Mouse (Mus musculus): Measurements from ENCODE around the gene Ly86.

Gene Ly86

DNA sequence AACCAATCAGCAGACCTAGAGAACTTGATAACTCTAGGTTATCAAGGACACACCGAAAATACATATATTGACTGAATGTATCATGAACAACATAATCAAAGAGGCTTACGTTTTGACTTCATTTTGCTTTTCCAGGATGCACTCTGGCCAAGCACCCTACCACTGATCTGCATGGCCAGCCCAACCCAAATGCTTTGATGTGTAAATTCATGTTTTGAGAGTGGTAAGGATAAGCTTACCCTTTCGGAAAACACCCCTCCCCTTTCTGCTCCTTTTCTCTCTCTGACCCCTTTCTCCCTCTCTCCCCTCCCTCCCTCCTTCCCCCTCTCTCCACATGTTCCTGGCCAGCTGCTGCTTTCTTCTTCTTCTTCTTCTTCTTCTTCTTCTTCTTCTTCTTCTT lies 88.1 kb downstream of the Ly86 start:
- no peak for DNase-seq

DNA sequence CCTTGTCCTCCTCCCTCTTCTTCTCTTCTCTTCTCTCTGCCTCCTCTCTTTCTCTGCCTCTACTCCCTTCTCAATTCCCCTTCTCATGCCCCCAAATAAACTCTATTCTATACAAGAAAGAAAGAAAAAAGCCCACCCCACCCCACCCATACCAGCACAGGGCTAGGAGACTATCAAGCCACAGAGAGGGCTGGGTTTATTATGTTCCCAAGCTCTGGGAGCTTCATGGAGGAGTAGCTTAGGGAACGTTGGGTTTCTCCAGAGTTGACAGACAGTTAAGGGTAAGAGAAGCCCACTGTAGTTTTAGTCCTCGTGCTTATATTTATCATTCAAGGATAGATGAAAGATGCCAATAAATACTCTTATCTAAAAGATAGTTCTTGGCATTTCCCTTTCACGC lies 88.7 kb downstream of the Ly86 start:
- no peak for DNase-seq

DNA sequence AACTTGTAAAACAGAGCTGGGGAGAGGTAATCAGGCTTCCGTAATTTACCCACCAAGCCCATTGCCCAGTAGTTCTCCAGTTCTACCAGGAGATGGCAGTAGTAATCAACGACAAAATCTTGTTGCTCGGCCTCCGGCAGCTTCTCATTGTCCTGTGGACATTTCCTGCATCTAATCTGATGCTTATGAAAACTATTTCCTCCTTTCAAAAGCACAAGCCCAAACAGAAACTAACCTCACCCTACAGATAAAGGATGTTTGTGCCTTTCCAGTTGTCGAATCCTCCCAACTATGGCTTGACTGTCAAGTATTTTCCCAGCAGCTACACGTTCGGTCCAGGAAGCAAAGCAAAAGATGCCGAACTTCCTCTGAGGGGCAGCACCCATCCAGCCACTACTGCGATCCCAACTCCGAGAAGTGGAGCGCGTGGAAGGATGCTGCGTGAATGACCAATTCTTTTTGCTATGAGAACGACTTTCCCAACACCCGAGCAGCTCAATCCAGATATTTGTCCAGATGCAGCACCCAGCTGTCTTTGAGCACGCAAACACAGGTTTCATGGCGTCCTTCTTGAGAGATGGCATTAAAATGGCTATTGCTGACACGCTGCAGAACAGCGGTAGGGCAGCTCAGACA lies 89.2 kb downstream of the Ly86 start:
- peak; percentile 70 to 79 for DNase-seq

DNA sequence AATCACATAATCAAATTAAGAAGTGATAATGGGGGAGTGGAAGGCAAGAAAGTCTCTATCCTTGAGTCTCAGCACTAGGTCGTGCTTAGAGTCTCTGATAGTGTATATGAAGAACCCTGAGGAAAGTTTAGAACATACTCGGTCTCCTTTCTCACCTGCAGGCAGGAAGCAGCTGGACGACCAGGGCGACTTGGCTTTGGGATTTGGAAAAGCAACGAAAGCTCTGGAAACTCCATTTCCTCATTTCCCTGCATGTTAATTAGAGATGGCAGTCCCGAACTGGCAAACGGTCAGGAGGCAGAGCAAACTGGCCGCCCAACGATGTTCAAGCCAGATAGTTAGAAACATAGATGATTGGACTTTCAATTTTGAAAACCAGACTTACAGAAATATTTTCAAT lies 89.8 kb downstream of the Ly86 start:
- no peak for DNase-seq

DNA sequence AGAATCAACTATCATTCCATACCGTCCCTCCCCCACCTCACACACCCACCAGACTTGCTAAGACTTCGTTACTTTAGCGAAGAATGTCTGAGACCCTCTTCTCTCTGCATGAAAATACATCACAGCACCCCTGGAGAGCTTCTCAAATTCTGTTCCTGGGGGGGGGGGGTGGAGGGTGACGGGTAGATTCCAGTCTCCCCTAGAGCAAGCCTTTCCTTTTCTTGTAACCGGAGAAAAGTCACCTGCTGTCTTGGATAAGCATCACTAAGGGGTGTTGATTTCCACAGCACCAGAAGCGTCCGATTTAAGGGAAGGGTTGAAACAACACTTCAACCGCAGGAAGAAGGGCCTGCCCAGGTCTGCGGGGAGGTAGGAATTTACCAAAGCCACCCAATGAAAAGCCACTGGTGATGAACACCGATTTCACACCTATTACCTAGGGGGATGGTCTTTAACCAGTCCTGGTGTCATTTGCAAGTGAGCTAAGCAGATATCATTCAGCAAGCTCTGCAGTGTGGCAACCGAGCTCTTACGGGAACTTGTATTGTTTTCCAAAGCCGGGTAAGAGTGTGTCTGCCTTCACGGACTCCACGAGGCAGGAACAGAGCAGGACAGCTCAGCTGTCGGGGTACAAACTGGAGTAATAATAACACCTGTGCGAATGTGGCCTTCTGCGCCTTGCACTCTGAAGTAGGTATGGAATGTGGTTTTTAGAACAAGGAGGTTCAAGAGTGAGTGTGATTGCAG lies 91.4 kb downstream of the Ly86 start:
- DNase-seq = no peak

DNA sequence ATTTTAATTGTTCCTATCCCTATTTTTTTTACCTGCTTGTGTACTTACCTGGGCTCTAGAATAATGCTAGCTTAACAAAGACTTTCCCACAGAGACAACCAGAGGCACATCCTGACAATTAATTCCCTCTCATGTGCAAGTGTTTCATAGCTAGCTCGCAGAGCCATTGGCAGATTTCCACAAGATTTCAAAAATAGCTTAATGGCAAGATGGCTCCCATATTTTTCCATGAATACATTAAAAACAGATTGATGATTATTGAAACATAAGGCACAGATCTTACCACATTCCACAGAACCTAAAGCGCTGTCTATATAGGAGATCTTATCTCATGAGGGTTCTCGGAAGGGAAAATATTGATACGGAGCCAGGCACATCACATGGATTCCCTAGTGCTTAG lies 93.8 kb downstream of the Ly86 start:
- DNase-seq = no peak

DNA sequence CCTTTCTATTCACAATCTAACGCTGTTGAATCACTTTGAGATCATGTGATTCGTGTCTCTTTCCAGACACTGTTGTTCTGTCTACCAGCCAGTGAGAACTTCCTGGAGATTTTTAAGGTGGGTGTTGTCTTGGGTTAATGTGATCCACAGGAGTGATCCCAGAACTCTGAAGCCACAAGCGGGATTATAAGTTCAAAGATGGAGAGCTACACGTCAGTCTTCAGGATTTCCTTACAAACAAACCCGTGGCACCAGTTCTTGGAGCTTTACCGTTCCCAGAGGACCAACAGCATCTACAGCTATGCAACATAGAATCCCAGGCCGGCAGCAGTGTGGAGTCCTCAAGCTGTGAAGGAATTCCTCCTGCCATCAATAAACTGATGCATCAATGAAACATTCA lies 94.5 kb downstream of the Ly86 start:
- no peak for DNase-seq

DNA sequence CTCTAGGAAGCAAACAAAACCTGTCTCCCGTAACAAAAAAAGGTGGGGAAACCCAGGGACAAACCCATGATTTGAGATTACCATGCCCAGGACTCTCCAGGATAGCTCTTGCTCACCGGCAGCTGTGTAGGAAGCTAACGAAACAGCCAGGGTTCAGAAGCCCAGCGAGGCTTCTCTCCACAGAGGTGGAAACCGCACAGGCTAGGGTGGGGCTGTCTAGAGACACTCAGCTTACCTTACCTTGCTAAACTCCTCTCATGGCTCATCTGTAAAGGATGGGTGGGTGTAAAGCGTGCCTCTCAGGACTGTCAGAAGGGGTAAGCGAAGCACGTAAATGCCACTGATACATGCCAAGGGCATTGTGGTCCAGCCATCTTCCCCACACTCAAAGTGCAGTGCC lies 94.9 kb downstream of the Ly86 start:
- no peak for DNase-seq

DNA sequence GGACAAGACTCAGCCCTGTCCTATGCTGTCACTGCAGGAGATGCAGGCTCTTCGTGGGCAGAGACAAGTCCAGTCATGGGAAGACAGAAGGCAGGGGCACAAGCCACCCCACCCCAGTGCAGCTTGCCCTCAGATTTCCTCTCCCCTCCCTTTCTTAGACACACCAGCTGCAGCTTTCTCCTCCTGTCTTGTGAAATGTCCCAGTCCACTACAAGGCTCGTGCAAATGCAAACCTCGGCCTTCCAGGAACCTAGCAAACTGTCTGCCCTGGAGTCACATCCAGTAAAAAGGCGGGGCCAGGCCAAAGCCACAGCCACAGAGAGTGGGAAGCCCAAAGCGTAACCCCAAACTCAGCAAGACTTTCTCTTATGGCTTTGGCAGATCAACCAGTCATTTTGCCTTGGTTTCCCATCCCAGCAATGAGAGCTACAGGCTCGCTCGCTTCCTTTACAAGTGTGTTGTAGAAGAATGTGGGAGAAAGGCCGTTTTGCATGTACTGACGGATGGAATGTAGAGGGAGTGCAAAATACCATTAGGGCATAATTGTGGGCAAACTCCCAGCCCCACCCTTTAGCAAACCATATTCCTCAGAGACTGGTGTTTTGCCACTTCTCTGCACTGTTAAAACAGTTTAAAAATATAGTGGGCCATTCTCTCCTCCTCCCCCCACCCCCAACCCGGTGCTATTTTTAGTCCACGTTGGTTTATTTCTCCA lies 95.7 kb downstream of the Ly86 start:
- no peak for DNase-seq

DNA sequence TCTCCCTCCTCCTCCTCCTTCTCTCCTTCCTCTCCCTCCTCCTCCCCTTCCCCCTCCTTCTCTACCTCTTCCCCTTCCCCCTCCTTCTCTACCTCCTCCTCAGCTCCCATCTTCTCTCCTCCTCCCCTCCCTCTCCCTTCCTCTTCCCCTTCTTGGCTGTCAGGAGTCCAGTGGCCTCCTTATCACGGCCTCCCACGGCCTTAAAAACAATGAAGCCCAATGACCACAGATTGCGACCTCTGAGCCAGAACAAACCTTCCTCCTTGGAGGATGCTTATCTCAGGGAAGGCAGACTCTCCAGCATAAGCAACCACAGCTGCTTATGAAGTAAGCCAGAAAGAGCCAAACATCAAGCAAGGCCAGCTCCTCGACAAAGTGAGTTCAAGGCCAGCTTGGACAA lies 97.0 kb downstream of the Ly86 start:
- no peak for DNase-seq

DNA sequence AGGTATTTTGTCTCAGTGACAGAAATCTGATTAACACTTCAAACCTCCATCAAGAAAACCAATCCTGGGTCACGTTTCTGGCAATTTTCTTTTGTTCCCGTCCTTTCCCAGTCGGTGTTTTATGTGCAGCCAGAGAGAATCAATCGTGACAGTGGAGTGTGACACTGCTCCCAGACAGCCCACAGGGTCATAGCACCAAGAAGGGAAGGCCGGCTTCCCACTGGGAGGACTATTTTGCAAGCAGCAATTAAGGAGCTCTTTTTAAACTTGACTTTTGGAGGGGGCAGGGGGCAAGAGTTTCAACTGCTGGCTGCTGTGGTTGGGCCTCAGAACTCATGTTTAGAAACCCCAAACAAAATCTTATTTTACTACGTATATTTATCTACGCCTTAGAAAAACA lies 97.5 kb downstream of the Ly86 start:
- no peak for DNase-seq

DNA sequence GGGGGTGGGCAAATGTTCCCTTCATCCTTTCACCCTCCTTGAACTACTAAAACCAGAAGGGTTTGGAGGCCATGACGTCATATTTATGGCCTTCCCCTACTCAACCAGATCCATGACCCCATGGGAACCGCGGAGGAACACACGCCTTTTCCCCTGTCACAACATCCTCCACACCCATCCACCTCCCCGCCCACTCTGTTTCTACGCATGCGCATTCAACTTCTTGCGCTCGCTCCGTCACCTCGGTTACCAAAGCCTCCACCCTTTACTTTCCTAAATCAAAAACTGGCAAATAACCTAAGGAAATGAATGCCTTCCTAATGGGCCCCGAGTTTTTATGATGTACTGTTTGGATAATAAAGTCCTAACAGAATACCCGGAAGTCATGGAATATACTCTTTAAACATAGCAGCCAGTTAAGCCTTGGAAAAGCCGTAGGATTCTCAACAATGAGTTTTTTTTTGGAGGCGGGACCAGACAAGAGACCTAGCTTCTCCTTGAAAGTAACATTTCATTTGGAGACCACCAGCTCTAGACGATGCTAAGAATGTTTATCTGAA lies 101.8 kb downstream of the Ly86 start:
- DNase-seq = no peak

DNA sequence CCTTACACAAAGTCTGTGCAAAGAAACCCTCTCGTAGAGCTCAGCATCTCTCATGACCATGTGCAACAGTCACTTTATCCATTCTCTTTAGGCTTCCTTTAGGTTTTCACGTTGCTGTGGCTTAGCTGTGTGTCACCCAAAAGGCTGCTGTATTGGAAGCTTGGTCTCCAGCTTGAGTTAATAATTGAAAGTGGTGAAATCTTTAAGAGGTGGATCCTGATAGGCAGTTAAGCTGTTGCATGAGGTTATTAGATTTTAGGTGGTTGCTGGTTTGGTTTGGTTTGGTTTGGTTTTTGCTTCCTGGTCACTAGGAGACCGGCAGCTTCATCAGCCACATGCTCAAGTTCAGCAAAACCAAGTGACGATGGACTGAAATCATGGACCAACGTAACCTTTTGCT lies 106.0 kb downstream of the Ly86 start:
- no peak for DNase-seq

DNA sequence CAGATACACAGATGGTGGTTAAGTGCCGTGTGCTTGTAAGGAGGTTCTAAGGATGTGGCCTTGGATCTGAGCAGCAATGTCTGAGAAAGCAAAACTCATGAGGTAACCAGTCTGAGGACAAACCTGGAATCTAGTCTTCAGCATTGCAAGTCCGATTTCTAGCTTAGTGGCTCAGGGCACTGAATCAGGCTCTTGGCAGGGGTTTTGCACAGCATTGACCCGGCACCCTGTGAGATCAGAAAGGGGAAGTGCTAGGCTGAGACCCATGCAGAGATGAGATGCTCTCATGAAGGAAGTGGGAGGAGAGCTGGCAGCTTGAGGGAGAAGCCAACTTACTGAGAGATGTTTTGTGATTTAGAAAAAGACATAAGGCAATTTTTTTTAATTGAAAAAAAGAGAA lies 106.5 kb downstream of the Ly86 start:
- DNase-seq = no peak

DNA sequence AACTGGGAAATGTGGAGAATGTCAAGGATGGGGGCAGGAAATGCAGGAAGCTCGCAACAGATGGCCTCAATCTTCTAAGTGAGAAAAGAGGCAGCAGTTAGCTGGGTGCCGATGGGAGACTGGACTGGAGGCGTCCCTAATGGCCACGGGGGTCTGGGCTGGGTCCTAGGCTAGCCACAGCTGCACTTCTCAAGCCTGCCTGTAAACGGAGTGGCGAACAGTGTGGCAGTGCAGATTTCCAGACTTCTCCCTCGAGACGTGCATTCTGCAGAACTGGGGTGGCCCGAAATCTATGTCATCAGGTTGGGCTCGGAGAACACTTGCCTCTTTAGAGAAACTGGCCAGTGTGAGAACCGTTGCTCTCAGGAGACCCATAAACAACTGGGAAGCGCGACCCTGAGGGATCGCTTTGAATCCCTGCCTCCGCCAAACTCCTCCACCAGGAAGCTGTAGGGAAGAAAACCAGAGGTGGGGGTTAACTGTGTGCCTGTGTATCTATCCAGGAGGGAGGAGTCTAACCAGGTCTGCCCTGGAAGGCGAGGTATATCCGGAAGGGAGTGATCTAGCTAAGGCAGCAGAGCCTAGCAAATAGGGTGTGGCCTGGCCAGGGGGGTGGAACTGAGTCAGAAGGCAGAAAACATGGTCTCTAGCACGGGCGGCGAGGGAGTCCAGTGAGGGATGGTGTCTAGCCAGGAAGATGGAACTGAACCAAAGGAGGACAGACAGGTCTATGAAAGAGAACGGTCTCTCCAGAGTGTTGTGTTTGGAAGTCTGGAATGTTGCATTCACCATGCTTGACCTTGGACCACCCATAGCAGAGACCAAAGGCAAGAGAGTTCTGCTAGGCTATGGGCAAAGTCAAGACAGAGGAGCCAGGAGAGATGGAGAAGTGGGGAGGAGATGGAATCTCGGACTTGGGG lies 107.3 kb downstream of the Ly86 start:
- DNase-seq = peak; percentile 44

DNA sequence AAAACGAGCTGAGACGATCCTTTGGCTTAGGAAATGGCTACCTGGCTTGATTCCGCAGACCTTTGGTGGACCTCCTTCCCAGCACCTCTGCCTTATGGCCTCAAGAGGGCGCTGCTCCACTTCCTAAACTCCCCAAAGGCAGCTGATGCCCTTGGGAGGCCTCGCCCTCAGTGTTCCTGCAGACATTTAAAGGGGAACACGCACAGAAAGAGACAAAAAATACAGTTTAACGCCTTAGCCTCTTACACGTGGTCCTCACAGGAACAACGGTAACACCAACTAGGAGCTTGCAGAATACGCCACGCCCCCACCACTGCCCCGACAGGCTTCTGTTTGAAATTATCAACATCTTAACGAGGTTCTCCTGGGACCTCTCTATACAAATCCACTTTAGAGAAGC lies 108.2 kb downstream of the Ly86 start:
- DNase-seq = peak; percentile 78 to 86

DNA sequence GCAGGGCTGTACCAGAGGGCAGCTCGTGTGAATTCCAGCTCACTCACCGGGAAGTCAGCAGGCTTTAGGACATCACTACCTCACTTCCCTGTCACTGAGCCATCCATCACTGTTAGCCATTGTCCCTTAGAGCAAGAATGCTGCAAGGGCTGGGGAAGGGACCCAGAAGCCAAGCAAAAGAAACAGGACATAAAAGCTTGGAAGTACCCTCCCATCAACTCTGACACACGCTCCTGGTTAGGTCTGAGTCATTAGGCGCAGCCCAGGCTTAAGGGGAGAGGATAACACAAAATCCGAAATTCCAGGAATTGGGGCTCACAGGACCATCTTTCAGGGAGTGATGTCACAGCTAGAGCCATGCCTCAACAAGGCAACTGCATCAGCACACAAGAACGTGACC lies 109.3 kb downstream of the Ly86 start:
- DNase-seq = no peak

DNA sequence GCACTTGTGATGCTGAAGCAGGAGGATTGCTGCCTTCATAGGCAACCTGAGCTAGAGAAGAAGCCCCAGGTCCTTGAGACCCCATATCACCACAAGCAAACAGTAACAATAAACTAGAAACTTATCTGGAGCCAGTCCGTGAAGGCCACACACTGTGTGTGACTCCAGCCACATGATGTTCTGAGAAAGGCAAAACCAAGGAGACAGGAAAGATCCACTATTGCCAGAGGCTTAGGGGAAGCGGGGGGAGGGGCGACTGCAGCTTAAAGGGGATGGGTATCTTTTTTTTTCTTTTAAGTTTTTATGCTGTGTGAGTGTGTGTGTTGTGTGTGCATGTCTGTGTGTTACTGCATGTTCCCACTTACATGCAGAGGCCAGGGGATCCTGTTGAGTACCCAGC lies 110.6 kb downstream of the Ly86 start:
- DNase-seq = peak in 1 of 2 experiments; percentile 46

DNA sequence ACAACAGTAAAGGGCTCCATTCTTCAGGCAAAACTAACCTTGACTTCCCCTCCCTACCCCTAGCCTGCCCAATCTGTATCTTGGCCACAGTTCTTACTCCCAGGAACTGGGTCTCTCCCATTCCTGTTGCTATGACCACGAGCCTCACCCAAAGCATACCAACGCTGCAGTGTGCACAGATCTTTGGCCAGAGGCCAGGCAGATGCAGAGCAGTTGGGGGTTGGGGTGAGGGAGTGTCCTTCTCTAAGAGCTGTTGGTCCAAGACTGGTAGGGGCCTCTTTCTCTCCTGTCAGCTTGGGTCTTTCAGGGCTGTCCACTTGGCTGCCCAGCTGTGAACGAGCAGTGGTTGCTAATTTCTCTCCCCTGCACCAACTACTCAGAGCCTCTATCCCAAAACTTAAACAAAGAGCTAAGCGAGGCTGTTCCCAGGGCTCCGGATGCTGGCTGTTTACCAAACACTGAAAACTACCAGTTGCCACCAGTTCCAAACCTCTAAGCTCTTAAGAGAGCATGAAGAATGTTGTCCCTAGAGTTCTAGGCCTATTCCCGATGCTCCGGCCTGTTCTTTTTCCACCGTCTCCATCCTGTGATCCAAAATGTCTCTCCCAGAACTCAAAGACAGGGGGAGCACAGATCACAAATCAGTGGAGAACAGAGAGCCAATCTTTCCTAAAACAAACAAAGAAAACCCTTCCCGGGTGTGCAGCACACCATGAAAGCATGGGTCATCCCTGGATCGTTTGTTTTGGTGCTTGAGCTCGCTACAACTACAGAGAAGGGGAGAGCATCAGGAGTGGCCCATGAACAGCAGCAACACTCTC lies 112.2 kb downstream of the Ly86 start:
- DNase-seq = peak; percentile 30 to 53

DNA sequence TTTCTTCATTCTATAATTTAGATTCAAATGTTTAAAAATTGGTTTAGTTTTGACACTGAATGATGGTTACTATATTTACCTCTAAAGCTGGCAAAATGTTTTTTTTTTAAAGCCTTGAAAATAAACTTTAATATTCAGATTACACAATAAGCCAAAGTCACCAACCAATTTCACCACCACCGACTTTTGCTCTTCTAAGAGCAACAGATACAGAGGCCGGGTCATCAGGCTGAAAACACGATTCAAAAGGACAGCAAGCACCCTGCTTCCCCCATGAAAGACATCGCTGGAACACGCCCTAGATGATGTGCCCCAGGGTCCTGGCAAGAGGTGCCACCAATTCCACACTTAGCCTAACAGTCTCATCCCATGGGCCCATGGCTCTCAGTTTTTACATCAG lies 113.5 kb downstream of the Ly86 start:
- no peak for DNase-seq

DNA sequence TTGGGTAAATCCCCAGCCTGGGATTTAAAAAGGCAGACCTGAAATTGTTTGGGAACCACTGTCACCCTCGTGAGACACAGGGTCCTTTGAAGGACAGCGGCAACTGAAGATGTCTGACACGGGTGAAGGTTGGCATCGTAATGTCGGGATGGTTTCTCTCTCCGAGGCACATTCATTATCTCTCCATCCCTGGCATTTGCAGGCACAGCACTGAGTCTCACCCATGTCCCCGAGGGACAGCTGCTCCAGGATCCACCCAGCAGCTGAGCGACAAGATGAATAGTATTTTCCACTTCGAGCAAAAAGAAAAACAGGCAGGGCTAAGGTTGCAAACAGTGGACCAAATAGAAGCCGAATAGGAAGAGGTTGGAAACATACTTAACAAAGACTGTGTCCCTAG lies 114.0 kb downstream of the Ly86 start:
- DNase-seq = no peak
